Mouse (Mus musculus) adrenal gland, adult (tissue): ENCODE data around the gene Tmem14c.
"Not testable (repeated sequence)": the region's sequence is repeated elsewhere in the genome, so short reads cannot be mapped to it uniquely, and the experiment has no call there.

ENCODE experiments used
- DNase-seq, 2 experiments: peaks; one replicate each; pipeline ENCODE4 v3.0.0; 2022 to 2023; ENCODE audit warnings: low spot score in 1 of 2; ENCODE audit not compliant: inconsistent age in 2 of 2

The Tmem14c gene

DNA sequence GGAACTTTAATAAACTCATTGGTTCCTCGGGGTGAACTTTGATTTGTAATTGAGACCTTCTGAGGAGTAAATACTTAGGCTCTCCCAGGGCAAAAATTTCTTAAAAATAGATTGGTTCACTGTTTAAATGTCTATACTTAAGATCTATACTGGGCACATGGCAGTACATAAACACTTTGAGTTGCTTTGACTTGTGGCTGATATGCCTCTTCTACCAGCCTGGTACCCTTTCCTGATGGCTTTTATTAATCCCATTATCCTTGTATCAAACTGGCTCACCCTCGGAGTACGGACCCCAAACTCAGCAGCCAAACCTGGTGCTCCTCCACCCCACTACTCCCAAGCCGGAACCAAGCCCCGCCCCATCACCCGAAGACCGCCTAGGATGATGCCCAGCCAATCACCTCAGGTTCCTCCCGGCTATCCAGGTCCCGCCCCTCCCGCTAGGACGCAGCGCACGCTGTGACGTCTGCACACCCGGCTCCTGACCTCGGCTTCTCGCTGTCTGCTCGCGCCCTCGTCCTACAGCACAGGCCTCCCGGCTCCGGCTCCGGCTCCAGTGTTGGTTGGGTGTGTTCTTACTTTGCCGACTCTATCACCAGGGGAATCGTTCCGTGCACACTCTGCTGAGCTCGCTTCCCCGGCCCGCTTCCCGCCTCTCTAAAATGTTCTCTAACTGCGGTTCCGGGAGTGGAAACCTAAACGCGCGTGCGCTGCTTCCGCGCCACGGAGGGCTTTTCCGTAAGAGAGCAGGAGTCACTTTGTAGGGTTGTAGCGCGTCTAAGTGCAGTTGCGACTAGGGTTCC is at the start of gene Tmem14c:
TSS of gene Tmem14c (plus strand) at position 464 of the 806 bp plus-strand sequence.
- DNase-seq: peak; percentile 96 to 98

DNA sequence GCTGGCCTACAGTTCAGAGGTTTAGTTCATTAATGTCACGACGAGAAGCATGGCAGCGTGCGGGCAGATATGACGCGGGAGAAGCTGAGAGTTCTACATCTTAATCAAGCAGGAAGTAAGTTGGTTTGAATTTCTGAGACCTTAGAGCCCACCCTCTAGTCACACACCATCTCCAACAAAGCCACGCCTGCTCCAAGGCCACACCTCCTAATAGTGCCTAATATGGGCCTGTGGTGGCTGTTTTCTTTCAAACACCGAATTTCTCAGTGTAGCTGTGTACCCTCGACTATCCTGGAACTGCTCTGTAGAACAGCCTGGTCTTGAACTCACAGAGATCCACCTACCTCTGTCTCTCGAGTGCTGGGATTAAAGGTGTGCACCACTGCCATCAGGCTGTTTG is 48.5 kb upstream of the Tmem14c start:
- no peak for DNase-seq

DNA sequence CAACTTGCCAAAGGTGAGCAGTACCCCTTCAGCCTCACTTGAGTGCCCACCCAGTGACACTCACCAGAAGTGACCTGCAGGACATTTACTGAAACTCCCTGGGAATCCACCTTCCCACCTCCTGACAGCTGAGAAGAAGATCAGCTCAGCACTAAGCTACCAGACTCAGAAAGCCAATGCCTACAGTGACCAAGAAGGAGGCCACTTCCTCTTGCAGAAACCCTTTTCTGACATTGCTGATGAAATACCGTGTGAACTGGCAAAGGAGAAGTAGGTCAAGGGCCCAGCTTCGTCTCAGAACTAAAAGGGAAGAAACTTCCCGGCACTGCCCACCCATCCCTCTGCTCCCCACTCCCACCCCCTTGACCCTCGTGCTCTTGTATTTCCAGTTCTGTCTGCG is 47.5 kb upstream of the Tmem14c start:
- peak in 1 of 2 experiments; percentile 52 for DNase-seq

DNA sequence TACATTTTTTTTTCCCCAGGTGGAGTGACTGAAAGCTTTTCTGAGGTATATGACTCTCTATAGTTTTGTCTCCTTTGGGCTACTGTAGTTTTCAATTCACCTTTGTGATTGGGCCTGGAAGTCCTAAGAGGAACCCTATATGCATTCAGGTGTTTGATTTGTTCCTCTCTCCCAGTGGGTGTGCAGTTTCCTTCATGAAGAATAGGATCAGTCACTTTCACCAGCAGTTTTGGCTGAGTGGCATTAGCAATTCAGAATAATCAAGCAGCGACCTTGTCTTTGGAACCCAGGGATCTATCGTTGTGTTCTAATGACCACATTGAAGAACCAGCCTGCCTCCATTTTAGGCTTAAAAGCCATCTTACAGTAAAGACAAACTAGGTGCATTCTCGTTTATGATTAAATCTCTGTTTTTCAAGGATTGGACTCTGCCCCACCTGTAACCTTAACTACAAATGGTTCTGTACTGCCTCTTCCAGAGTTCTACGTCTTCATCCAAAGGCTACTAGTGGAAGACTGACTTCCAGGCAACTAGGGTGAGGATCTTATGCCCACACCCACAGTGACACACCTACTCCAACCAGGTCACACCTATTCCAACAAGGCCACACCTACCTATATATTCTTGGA is 46.2 kb upstream of the Tmem14c start:
- no peak for DNase-seq

DNA sequence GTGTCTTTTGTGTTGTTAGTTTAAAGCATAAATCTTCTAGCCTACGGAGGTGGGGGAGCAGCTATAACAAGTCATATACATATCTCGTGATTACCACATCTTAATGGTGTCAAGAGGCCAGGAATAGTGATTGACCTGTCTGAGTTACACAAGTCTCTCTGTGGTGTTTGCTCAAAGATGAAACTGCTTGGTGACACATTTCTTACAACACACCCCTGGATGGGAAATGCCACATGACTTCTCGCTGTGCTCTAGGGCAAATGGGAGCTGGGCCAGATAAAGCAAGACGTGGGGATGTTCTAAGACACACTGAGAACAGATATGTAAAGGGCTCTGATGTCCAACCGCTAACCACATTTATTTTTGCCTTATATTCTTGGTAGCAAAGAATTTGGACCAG is 44.8 kb upstream of the Tmem14c start:
- peak in 1 of 2 experiments; percentile 41 for DNase-seq

DNA sequence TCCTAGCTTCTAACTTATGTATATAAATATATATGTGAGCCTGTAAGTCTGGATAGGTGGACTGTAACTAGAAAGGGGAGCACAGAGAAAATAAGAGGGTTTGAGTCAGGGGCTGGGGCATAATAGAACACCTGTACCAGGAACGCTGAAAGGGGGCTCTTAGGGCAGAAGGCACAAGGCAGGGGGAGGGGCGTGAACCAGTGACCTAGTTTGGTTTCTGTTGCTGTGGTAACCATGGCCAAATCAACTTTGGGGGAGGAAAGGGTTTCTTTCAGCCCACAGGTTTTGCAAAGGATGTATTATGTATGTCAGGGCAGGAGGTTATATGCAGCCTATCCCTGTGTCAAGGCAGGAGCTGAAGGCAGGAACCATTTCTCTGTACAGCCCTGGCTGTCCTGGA is 44.3 kb upstream of the Tmem14c start:
- no peak for DNase-seq

DNA sequence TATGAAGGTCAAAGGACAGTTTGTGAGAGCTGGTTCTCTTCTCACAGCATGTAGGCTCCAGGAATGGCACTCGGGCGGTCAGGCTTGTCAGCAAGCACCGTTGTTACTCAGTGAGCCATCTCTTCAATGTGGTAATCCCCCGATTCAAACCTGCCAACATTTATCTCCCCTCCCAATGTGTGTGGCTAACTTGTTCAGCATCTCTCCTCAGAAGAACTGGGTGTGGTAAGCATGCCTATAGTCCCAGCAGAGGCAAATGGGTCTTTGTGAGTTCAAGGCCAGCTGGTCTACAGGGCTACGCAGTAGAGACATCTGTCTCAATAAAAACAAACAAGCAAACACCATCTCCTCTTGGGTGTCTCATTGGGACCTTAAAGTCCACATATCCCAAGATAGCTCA is 43.1 kb upstream of the Tmem14c start:
- no peak for DNase-seq

DNA sequence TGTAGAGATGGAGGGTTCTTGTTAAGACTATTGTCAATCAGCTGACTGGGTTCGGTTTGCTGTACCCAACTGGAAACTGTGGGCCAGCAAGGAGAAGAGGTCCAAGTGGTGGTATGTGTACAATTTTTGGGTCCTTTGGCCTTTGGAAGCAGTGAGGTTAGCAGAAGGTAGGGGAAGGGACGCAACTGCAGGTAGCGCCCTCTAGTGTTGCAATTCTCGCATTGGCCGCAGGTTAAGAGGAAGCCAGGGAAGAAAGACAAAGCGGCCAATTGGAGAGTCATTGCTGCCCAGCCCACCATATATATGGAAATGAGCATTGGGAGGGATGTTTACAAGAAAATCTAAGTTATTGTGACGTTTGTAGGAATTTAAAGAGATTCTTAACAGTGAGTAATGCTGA is 38.5 kb upstream of the Tmem14c start:
- DNase-seq: peak; percentile 54 to 84

DNA sequence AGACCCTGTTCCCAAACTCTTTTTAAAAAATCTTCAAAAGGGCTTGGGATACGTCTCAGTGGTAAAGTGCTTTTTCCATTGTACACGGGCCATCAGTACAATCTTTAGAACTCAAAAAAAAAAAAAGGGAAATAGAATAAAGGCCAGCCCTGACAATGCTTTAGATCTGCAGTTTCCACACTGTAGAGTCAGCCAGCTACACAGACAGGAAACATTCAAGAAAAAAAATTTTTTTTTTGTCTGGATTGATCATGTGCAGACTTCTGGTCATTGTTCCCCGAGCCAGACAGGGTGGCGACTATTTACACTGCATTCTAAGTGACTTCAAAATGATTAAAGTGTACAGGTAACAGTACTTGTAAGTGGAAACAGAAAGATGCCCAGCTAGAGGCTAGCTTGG is 37.4 kb upstream of the Tmem14c start:
- DNase-seq: no peak

DNA sequence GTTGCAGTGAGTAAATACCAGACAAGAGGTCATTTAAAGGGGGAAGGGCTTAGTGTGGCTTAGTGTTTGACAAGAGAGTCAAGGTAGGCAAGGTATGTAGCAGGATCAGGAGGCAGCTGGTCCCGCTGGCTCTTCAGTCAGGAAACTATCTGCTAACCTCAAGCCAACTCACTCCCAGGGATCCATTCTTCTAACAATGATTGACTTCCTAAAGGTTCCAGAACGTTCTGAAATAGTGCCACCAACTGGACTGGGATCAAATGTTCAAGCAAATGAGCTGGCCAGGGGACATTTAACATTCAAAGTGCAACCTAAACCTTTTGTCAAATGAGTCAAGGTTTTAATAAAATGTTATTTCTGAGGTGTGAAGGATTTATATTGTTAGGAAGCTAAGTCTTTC is 36.8 kb upstream of the Tmem14c start:
- no peak for DNase-seq

DNA sequence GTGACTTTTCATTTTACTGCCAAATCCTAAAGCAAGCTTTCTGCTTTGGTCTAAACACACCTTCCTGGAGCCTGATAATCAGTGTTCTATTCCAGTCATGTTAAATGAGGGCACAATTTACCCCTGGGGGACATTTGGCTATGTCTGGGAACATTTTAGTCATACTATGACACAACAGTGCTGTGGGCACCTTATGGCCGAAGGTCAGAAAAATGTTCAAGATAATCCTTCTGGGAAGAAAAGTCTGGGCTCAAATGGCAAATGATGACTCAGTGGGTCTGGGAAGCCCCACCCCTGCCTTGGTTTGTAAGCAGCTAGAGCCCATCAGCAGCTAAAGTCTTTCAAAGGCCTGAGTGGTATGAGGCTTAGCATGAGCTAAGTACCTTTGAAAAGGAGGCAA is 33.3 kb upstream of the Tmem14c start:
- peak; percentile 56 to 65 for DNase-seq

DNA sequence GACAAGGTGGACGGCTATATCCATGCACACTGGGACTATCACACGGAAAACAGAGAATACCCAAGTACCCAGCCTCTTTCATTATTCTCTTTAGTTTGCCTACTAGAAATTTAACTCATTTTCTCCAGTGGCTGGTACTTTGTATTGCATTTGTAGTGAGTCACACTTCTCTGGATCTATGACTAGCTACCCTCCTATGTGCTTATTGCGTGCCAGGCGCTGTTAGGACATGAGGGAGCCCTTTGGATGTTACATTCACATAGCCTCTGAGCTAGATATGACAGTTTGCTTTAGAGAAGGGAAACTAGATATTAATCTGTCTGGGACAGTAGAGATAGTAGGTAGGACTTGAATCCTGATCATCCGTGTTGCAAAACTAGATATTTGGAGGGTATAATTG is 30.0 kb upstream of the Tmem14c start:
- no peak for DNase-seq

DNA sequence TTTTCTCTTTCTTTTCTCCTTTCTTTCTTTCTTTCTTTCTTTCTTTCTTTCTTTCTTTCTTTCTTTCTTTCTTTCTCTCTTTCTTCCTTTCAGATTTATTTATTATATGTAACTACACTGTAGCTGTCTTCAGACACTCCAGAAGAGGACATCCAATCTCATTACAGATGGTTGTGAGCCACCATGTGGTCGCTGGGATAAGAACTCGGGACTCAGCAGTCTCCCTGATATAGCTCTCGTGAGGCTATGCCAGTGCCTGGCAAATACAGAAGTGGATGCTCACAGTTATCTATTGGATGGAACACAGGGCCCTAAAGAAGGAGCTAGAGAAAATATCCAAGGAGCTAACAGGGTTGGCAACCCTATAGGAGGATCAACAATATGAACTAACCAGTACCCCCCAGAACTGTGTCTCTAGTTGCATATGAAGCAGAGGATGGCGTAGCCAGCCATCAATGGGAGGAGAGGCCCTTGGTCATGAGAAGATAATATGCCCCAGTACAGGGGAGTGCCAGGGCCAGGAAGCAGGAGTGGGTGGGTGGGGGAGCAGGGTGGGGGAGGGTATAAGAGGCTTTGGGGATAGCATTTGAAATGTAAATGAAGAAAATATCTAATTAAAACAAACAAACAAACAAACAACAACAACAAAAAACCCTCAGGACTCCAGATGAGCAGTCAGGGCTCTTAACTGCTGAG is 28.3 kb upstream of the Tmem14c start:
- not testable (repeated sequence) for DNase-seq

DNA sequence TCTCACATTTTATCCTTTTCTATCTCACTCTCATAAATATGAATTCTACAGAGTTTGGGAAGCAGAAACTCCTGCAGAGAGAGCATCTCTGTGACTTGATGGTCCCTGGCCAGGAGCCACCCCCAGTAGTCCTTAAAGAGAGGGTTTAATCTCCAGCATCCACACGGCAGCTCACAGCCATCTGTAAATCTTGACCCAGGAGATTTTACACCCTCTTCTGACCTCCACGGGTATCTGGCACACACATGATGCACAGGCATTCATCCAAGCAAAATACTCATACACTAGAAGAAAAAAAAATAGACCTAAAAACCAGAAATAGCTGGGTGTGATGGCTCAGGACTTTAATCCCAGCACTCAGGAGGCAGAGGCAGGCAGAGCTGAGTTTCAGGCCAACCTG is 27.7 kb upstream of the Tmem14c start:
- no peak for DNase-seq

DNA sequence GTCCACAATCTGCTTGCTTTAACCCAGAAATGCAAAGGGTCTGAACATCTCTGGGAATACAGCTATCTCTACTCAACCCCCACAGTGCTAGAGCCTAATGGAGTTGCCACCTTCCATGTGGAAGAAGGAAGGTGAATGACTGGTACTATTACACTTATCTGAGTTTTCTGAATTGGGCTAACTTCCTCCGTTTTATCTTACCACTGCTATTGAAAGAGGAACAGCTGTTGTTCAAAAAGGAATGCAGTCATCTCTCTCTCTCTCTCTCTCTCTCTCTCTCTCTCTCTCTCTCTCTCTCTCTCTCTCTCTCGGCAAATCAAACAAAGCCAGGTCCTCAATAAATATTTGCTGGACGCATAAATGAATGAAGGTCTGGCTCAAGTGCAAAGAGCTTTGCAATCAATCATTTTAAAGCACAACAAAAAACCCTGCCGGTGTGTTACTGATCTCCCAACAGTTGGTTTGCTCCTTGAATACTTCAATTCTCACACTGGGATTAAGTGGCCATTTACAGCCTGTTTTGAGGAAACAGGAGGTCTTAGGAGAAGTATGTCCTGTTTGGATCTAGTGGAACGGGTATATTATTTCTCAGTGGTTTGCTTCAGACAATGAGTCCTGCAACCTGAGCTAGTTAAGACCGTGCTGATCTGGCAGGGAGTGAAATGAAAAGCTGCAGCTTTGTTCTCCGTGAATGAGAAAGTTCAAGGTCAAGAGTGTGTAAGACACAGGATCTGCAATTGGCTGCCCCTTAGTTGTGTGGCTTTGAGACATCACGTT is 21.4 kb upstream of the Tmem14c start:
- peak; percentile 37 to 71 for DNase-seq

DNA sequence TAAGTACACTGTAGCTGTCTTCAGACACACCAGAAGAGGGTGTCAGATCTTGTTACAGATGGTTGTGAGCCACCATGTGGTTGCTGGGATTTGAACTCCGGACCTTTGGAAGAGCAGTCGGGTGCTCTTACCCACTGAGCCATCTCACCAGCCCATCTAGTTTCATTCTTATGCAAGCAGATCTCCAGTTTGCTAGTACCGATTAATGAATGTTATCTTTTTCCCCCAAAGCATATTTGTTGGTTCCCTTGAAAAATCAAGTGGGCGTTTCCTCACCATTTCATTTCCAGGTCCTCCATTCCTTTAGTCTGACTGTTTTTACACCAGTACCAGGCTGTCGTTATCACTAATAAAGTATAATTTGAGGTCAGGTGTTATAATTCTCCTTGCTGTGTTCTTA is 17.6 kb upstream of the Tmem14c start:
- not testable (repeated sequence) for DNase-seq

DNA sequence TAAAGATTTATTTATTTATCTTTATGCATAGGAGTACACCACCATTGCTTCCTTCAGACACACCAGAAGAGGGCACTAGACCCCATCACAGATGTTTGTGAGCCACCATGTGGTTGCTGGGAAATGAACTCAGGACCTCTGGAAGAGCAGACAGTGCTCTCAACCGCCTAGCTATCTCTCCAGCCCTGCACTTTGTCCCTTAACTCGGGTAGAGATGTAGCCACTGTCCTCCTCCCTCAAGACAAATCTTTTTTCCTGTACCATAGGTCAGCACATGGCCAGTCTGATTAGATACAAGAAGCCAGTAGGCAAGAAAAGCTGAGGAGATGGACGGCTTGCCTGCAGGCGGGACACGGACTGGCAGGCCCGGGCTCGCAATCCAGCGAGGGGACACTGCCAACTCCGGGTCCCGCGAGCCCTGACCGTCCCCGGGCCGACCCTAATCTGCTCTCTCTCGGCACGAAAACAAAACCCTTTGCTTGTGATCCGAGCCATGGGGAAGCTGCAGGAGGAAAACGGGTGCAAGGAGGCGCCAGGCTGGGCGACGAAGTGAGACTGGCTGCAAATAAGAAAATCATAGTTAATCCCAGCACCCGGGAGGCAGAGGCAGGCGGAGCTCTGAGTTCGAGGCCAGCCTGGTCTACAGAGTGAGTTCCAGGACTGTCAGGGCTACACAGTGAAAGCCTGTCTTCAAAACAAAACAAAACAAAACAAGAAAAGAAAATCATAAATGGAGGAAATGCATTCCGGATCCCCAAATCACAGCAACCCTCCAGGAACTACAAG is 15.8 kb upstream of the Tmem14c start:
- peak; percentile 64 to 87 for DNase-seq

DNA sequence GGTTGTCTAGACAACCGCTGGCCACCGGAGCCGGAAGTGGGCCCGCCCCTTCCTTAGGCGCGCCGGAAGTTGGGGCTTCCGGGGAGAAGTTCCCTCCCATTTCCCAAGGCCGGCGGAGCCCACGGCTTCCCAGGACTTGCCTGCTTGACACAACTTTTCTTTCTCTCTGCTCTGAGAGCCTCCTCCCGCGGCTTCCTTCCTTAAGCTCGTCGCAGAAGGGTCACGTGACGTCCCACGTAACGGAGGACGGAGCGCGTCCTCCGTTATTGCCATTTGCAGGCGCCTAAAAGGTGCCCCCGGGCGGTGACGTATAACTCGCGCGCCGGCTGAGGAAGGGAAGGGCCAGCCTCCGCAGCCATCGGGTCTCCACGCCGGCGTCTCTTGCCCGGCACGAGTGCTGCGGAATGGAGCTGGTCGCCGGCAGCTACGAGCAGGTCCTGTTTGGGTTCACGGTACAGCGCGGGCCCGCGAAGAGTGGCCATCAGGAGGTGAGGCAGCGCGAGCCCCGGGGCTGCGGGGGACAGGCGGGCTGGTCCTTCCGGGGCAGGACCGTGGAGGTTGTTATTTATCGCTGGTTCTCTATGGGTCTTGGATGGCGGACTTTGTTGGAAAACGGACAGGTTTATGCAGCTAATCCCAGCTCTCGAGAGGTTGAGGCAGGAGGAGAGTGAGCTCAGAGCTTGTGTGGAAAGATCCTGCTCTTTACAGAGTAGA is 15.0 kb upstream of the Tmem14c start, which contains the start of gene Pak1ip1:
TSS of gene Pak1ip1 (plus strand) at position 98 of the 714 bp plus-strand sequence.
- peak; percentile 94 to 99 for DNase-seq

DNA sequence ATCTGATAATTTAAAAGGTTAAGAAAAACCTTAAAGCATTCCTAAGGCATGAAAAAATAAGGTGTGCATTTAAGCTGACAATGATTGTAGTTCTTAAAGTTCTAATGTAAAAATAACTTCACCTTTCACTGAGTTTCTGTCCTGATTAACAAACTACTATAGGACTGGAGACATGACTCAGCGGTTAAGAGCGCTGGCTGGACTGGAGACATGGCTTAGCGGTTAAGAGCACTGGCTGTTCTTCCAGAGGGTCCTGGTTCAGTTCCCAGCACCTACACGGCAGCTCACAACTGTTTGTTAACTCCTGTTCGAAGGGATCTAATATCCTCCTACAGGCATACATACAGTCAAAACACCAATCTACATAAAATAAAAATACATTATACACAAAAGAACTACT is 14.1 kb upstream of the Tmem14c start:
- no peak for DNase-seq

DNA sequence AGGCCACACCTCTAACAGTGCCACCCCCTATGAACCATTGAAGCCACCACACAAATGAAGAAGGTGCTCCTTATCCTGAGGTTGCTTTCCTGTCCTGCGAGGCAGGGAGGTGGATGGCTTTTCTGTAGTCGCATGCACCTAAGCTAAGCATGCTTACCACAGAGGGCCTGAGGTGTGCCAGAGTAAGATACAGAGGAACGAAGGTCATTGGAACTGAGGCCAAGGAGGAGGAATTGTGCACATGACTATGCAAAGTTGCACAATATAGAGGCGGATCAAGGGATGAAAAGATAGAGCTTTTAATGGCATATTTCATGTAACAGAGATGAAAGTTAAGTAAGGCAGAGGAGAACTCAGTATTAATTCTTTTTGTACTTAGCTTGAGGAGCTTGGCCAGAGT is 9.8 kb upstream of the Tmem14c start:
- DNase-seq: no peak
